Mouse (Mus musculus) gastrocnemius, postnatal 10 days (tissue): ENCODE results near the gene Olfm1. TPM values are rescaled to one million over a fixed set of nuclear protein-coding genes. Genes with fewer than 3 reads are reported as not detected.

Experiments
- DNase-seq: peaks from one replicate; pipeline ENCODE4 v3.0.0; 2021; ENCODE audit warnings: mixed read lengths
- long read RNA-seq, 2 experiments: library from polyadenylated mRNA; stranded (forward); transcript quantifications; one replicate each; pipeline ENCODE4 v2.0.0; 2021
- total RNA-seq, 2 experiments: library from RNA; stranded (reverse); gene quantifications; 2 replicates each; pipeline ENCODE4 v1.2.3; 2021

The Olfm1 gene
- total RNA-seq = 10 to 100 TPM; 20.6 to 21.8 TPM
- long read RNA-seq, experiment 1, transcript Olfm1-201 (6 exons, 2,757 nt) = major isoform, 14 of 31 reads
- long read RNA-seq, experiment 1, transcript Olfm1-204 (6 exons, 2,513 nt) = minor isoform, 9 of 31 reads
- long read RNA-seq, experiment 1, partial matches to known transcripts = 0 of 31 reads
- long read RNA-seq, experiment 1, other reads (novel, unspliced or antisense) = 2 of 31 reads
- long read RNA-seq, experiment 2, transcript Olfm1-201 (6 exons, 2,757 nt) = major isoform, 13 of 25 reads
- long read RNA-seq, experiment 2, transcript Olfm1-203 (4 exons, 1,072 nt) = minor isoform, 5 of 25 reads
- long read RNA-seq, experiment 2, partial matches to known transcripts = 1 of 25 reads
- long read RNA-seq, experiment 2, other reads (novel, unspliced or antisense) = 2 of 25 reads

- DNase-seq = peak; percentile 80
These were observed at the start of gene Olfm1 for GRCm38 (mm10) chr2:28192821-28193689. TSS of gene Olfm1 (plus strand) at chr2:28192992.

- DNase-seq = no peak
These were observed 49.3 kb upstream of the Olfm1 start for GRCm38 (mm10) chr2:28143417-28144045.

- DNase-seq = no peak
These were observed 47.1 kb upstream of the Olfm1 start for GRCm38 (mm10) chr2:28145702-28146101.

GRCm38 (mm10) chr2:28146152-28146551 is 46.6 kb upstream of the Olfm1 start:
- DNase-seq = no peak

- no peak for DNase-seq
These were observed 46.1 kb upstream of the Olfm1 start for GRCm38 (mm10) chr2:28146685-28147084.

- no peak for DNase-seq
These were observed 45.5 kb upstream of the Olfm1 start for GRCm38 (mm10) chr2:28147248-28147794.

GRCm38 (mm10) chr2:28149688-28150087 is 43.1 kb upstream of the Olfm1 start:
- no peak for DNase-seq

GRCm38 (mm10) chr2:28160568-28160967 is 32.2 kb upstream of the Olfm1 start:
- no peak for DNase-seq

- DNase-seq = no peak
These were observed 27.2 kb upstream of the Olfm1 start for GRCm38 (mm10) chr2:28165570-28165969.

- DNase-seq = no peak
These were observed 23.5 kb upstream of the Olfm1 start for GRCm38 (mm10) chr2:28169336-28169735.

GRCm38 (mm10) chr2:28171962-28172361 is 20.8 kb upstream of the Olfm1 start:
- no peak for DNase-seq

GRCm38 (mm10) chr2:28173225-28174141 is 19.3 kb upstream of the Olfm1 start:
- no peak for DNase-seq

- no peak for DNase-seq
These were observed 18.4 kb upstream of the Olfm1 start for GRCm38 (mm10) chr2:28174441-28174840.

- DNase-seq = no peak
These were observed 14.2 kb upstream of the Olfm1 start for GRCm38 (mm10) chr2:28178600-28178999.

- no peak for DNase-seq
These were observed 12.7 kb upstream of the Olfm1 start for GRCm38 (mm10) chr2:28180053-28180452.

- no peak for DNase-seq
These were observed 4.3 kb upstream of the Olfm1 start for GRCm38 (mm10) chr2:28188398-28188944.

GRCm38 (mm10) chr2:28193690-28194087 is 897 bp downstream of the Olfm1 start:
- DNase-seq = peak; percentile 45

- peak; percentile 42 for DNase-seq
These were observed 2.3 kb downstream of the Olfm1 start for GRCm38 (mm10) chr2:28194962-28195617.

GRCm38 (mm10) chr2:28195726-28196125 is 2.9 kb downstream of the Olfm1 start:
- DNase-seq = no peak

- no peak for DNase-seq
These were observed 8.6 kb downstream of the Olfm1 start for GRCm38 (mm10) chr2:28201441-28201841.
